Mouse (Mus musculus) kidney, adult 11 months (tissue): ENCODE data around the gene Ankrd54.
"Not testable (repeated sequence)": the region's sequence is repeated elsewhere in the genome, so short reads cannot be mapped to it uniquely, and the experiment has no call there.

ENCODE experiments used
- DNase-seq: peaks from one replicate; pipeline ENCODE4 v3.0.0; 2022

Ankrd54 gene

DNA sequence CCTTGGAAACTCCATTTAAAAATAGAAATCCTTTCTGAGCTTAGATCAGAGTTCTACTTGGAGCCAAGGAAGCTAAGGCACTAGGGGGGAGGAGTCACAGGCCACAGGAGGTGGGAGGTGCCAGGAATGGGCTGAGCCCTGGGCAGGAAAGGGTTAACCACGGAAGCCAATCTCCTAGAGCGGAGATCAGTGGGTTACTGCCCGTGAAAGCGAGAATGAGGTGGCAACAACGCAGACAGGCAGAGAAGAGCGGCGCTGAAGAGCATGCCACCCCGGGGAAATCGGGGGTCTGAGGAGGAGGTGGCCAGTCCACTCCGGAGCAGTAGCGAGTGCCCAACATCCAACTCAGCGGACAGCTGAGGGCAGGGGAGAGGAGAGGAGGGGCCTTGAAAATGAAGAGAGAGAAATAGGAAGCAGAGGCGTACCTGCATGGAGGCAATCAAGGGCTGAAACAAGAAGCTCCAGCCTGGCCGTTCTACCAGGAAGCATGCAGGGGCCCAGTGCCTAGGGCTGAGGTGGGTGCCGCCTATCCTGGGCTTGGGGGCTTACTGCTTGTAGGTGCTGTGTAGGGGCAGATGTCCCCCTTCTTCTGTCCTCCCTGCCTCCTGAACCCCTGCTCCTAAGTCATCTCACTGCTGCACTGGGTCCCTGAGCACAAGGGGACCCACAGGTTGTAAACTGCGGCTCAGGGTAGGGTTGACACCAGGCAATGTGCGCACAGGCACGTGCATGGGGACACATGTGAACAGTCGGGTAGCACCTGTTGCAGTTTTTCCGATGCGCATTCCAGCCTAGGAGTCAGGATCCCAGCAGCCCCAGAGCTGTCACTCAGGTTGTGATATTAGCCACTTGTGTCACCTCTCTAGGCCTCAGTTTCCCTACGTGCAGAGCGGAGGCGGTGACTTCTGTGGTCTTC is 21.9 kb downstream of the Ankrd54 start:
- DNase-seq: peak; percentile 51

- DNase-seq: peak; percentile 90
Observed at GRCm38 (mm10) chr15:79038853-79039252, 23.8 kb downstream of the Ankrd54 start.

DNA sequence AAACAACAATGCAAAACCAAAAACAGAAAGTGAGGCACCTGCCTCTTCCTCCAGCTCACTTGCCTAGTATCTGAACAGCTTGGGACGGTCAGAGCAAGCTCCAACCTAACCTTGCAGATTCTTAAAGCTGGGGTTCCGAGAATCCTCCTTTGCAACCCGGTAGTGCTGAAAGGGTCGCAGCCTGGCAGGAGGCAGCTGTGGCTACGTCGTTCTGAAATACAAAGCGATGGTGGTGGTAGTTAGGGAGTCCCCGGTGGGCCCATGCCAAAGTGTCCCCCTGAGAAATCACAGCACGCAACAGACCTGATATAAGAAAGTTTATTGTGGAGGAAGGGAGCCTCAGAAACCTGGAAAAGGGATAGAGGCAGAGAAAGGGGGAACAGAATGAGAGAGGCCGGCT is 24.4 kb downstream of the Ankrd54 start:
- no peak for DNase-seq

DNA sequence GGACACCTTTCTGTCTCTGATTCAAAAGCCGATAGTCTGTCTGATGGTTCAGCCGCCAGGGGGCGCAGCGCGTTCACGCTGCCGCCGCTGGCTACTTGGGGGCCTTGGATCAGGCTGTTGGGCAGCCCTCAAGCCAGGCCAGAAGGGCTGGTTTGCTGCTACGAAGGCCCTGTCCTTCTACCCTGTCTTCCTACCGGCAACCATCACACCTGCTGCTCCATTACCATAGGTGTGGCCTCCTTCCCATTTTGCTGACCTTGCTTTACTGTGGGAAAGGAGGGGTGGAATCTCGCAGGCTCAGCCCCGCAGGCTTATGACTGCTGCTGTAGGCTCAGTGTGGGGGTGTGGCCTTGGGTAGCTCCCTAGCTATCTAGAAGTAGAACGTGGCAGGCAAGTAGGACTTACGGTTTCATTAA is 24.8 kb downstream of the Ankrd54 start:
- peak; percentile 53 for DNase-seq

DNA sequence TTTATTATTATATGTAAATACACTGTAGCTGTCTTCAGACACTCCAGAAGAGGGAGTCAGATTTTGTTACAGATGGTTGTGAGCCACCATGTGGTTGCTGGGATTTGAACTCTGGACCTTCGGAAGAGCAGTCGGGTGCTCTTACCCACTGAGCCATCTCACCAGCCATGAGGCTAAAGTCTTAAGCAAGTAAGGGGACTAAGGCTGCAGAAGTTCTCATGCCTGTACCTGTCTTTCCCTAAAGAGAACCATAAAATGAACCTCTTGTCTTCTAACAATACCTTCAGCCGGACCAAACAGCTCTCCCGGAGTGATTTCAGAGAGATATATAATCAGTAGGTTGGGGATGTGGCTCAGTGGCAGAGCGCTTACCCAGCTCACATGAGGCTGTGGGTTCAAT is 30.8 kb downstream of the Ankrd54 start:
- not testable (repeated sequence) for DNase-seq

GRCm38 (mm10) chr15:79030551-79031435 is 31.9 kb downstream of the Ankrd54 start:
- DNase-seq: peak; percentile 98

GRCm38 (mm10) chr15:79029519-79030241 is 33.0 kb downstream of the Ankrd54 start:
- DNase-seq: peak; percentile 34

DNA sequence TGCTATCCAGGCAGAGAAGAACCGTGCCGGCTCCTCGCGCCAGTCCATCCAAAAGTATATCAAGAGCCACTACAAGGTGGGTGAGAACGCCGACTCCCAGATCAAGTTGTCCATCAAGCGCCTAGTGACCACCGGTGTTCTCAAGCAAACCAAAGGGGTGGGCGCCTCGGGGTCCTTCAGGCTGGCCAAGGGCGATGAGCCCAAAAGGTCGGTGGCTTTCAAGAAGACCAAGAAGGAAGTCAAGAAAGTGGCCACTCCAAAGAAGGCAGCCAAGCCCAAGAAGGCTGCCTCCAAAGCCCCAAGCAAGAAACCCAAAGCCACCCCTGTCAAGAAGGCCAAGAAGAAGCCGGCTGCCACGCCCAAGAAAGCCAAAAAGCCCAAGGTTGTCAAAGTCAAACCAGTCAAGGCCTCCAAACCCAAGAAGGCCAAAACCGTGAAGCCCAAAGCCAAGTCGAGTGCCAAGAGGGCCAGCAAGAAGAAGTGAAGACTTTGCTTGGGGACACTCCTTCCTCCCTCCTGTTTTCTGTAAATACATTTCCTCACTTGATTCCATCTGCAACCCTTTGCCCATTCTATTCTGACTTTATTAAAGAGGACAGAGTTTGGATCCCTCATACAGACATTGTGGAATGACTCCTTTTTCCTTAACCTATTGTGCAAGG is 33.7 kb downstream of the Ankrd54 start:
- DNase-seq: no peak

GRCm38 (mm10) chr15:79028237-79028738 is 34.4 kb downstream of the Ankrd54 start, which contains the start of gene H1f0:
Gene H1f0 (plus strand): TSS chr15:79028450.
- DNase-seq: peak; percentile 91

DNA sequence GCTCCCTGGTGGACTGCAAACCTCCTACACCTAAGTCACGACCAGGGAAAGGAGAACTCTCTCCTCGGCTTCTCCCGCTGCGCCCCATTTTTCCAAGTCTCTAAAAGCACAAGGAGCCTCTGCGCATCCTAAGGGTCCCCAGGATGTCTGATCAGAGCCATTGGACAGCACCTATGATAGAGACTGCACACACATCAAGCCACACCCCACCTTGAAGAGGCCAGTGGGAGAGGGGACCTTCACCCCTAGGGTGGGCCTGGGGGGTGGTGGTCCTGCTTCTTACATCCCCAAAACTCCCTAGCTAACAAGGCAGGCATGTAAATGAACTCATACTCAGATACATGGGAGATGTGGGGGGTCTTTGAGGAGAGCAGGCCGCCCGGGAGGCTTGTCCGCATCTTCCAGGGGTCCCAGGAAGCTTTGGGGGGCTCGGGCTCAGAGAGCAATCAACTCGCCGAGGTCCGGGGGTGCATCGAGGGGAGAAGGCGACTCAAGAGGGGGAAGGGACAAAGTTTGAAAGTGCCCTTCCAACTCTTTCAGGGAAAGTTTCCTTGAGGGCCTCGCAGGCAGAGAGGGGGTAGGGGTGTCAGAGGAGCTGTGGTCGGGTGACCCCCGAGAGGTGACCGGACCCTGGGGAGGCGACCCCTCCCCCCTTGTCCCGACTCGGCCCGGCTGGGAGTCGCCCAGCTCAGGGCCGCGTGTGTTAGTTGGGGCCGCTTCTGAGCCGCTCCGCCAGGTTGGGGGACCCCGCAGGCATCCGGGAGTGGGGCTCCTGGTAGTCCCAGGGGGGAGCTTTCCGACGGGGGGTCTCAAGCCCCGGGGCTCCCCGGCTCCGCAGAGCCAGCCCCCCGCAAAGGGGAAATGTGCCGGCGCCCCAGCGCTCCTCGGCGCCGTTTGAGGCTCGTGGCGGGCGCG is 35.1 kb downstream of the Ankrd54 start:
- peak; percentile 49 for DNase-seq

- peak; percentile 75 for DNase-seq
Observed at GRCm38 (mm10) chr15:79026511-79027290, 36.0 kb downstream of the Ankrd54 start.

DNA sequence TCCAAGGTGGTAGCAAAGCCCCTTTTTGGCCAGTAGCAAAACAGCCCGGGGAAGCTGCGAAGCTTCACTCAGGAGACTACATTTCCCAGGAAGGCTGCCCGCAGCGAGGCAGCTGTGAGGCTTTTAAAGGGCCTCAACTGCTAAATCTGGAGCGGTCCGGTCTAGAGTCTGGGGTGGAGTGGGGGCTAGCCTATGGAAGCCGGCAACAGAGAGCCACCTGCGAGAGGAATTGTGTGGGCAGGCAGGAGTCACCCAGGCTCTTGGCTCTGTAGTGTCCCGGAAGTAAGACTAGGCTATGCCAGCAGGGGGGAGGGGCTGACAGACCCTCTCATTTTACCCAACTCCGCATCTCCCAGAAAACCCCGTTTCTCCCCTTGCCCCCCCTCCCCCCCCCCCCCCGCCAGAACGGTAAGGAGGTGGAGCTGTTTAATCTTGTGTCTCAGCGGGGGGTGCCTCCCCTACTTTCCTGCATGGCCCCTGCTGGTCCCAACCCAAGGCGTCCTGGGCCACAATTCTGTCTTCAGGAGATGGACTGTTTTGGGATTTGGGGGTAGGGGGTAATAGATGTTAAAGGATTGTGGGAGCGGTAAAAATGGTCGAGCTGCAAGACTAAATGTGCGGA is 36.9 kb downstream of the Ankrd54 start:
- DNase-seq: peak; percentile 53

- no peak for DNase-seq
Observed at GRCm38 (mm10) chr15:79023366-79023765, 39.3 kb downstream of the Ankrd54 start.

DNA sequence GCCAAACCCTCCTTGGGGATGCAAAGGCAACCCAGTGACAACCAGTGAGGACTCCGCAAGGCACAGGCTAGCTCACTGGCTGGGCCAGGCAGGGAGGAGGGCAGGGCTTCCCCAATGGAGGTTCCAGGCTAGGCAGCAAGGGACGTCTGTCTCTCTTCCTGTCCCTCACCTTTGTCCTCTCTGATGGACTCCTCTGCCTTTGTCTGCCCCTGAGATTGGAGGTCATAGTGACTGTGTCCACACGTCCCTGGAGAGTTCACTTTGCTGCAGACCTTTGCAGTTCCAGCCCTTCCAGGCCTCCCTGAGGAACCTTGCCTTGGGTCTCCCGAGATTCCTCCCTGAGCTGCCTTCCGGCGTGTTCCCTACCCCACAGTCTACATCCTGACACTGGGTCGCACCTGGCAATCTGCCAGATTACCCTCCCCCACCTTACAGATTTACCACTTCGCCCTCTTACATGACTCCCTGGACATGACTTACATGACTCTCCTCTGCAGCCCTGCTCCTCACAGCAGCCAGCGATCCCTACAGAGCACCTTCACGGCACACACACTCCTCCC is 39.9 kb downstream of the Ankrd54 start:
- peak; percentile 28 for DNase-seq

DNA sequence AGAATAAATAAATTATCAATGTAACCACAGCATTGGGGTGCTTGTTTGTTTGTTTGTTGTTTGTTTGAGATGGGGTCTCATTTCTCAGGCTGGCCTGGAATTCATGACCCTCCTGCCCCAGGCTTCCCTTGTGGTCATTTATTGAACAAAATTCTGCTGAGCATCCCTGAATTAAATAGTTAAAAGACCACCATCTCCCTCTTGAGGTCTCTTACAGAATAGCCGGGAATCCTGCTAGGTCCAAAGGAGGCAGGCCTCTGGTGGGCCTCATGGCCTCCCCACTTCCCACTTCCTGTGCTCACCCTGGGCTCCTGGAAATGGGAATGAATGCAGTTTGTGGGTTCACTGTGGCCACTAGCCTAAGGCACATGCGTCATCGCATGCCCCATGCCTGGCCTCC is 43.8 kb downstream of the Ankrd54 start:
- no peak for DNase-seq

GRCm38 (mm10) chr15:79018191-79018590 is 44.5 kb downstream of the Ankrd54 start:
- DNase-seq: no peak

GRCm38 (mm10) chr15:79013382-79013781 is 49.3 kb downstream of the Ankrd54 start:
- no peak for DNase-seq

DNA sequence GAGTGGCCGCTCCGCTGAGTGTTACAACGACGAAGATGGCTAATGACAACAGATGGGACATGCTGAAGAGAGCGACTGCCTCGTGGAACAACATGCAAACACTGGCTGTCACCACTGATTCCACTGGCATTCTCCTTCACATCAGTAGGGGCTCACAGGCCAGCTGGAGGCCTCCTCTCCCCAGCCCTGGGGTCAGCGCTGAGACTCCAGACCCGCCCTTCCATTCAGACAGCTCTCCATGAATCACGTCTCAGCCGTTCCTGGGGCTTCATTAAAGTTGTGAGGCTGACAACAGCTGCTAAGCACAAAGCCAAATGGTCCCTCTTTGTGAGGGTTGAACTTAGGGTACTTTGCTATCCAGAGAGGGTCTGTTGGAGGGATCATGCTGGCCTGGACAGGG is 51.1 kb downstream of the Ankrd54 start:
- no peak for DNase-seq

DNA sequence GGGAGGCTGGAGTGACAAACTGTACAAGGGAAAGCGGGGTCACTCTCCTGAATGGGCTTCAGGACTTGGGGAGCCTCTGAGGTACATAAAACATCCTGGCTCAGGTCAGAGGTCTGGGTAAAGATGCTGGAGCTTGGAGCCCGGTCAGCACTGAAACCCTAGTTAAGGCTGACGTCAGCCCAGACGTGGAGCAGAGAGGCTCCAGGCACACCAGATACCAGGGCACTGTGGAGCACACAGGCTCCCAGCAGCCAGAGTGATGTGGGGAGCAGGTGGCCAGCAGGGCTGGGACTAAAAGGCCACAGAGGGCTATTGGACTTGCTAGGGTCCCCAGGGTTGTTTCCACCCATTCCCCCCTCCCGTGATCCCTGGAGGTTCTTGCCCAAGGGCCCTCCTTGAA is 53.0 kb downstream of the Ankrd54 start:
- DNase-seq: no peak
